Mouse (Mus musculus): Measurements from ENCODE around the gene P4hb. TPM values are rescaled to one million over a fixed set of nuclear protein-coding genes. Genes with fewer than 3 reads are reported as not detected.

Gene P4hb
- total and polyA plus RNA-seq, 2 experiments from 2014 or later = 174 to 208 TPM

GRCm38 (mm10) chr11:120548214-120548613 lies 24.8 kb downstream of the P4hb start:
- H3K4me3 ChIP-seq (ENCODE audit: low read depth, low read length) = peak overlapping the region; percentile 91; the same call in 1 of the 2 replicates
- H3K36me3 ChIP-seq (ENCODE audit: insufficient read depth) = peaks cover 22% of the 10 kb centered on the region
- no peaks in the 10 kb centered on the region for H3K9me3 ChIP-seq (ENCODE audit: low read length)
- no peaks in the 10 kb centered on the region for H3K27me3 ChIP-seq (ENCODE audit: insufficient read depth, low read length)
- peak overlapping the region; percentile 84 for H3K4me2 ChIP-seq (ENCODE audit: low read depth)
- no peak for ATAC-seq
- TF ChIP-seq CTCF (IDR thresholded peaks at IDR 0.05; ENCODE audit: low read depth) = no peak
- DNase-seq = no peak
- WGBS = 88% methylated on average over 3 of the region's 3 CpGs
- H3K9ac ChIP-seq = peak overlapping the region; percentile 90
- H3K4me1 ChIP-seq (ENCODE audit: insufficient read depth) = peaks cover 13% of the 10 kb centered on the region
- H3K27ac ChIP-seq (ENCODE audit: low read depth, low read length) = no peak overlapping the region

GRCm38 (mm10) chr11:120547469-120547868 lies 25.6 kb downstream of the P4hb start:
- H3K27ac ChIP-seq (ENCODE audit: low read depth, low read length) = no peak overlapping the region
- H3K9me3 ChIP-seq (ENCODE audit: low read length) = no peaks in the 10 kb centered on the region
- TF ChIP-seq CTCF (IDR thresholded peaks at IDR 0.05; ENCODE audit: low read depth) = peak; percentile 27; the same call in 1 of the 2 replicates
- no peak overlapping the region for H3K9ac ChIP-seq
- no peak overlapping the region for H3K4me2 ChIP-seq (ENCODE audit: low read depth)
- H3K27me3 ChIP-seq (ENCODE audit: insufficient read depth, low read length) = no peaks in the 10 kb centered on the region
- no peak overlapping the region for H3K4me3 ChIP-seq (ENCODE audit: low read depth, low read length)
- H3K36me3 ChIP-seq (ENCODE audit: insufficient read depth) = peaks cover 30% of the 10 kb centered on the region
- DNase-seq (no peak), ATAC-seq (no peak)
- peaks cover 13% of the 10 kb centered on the region for H3K4me1 ChIP-seq (ENCODE audit: insufficient read depth)
- 57% methylated on average over 2 of the region's 2 CpGs for WGBS

GRCm38 (mm10) chr11:120545964-120546363 lies 27.1 kb downstream of the P4hb start:
- WGBS = 88% methylated on average over 3 of the region's 3 CpGs
- H3K4me1 ChIP-seq (ENCODE audit: insufficient read depth) = peaks cover 13% of the 10 kb centered on the region
- ATAC-seq = no peak
- no peaks in the 10 kb centered on the region for H3K9me3 ChIP-seq (ENCODE audit: low read length)
- TF ChIP-seq CTCF (IDR thresholded peaks at IDR 0.05; ENCODE audit: low read depth) = no peak
- H3K4me3 ChIP-seq (ENCODE audit: low read depth, low read length) = no peak overlapping the region
- no peaks in the 10 kb centered on the region for H3K27me3 ChIP-seq (ENCODE audit: insufficient read depth, low read length)
- H3K9ac ChIP-seq = no peak overlapping the region
- no peak overlapping the region for H3K4me2 ChIP-seq (ENCODE audit: low read depth)
- DNase-seq = no peak
- H3K36me3 ChIP-seq (ENCODE audit: insufficient read depth) = peaks cover 36% of the 10 kb centered on the region
- no peak overlapping the region for H3K27ac ChIP-seq (ENCODE audit: low read depth, low read length)

- Histone ChIP-seq H3K4me2 (ENCODE audit: low read depth) (no peak overlapping the region), H3K36me3 (ENCODE audit: insufficient read depth) (peaks cover 36% of the 10 kb centered on the region), H3K9me3 (ENCODE audit: low read length) (no peaks in the 10 kb centered on the region), H3K4me1 (ENCODE audit: insufficient read depth) (no peaks in the 10 kb centered on the region), H3K27ac (ENCODE audit: low read depth, low read length) (no peak overlapping the region), H3K27me3 (ENCODE audit: insufficient read depth, low read length) (no peaks in the 10 kb centered on the region), H3K9ac (no peak overlapping the region), H3K4me3 (ENCODE audit: low read depth, low read length) (no peak overlapping the region)
- ATAC-seq (no peak), DNase-seq (no peak)
- TF ChIP-seq CTCF (IDR thresholded peaks at IDR 0.05; ENCODE audit: low read depth) = no peak
- WGBS = 93% methylated on average over 6 of the region's 6 CpGs
These were observed 30.7 kb downstream of the P4hb start for GRCm38 (mm10) chr11:120542376-120542775.

GRCm38 (mm10) chr11:120541907-120542306 lies 31.1 kb downstream of the P4hb start:
- WGBS = 40% methylated on average over 4 of the region's 4 CpGs
- DNase-seq (no peak), ATAC-seq (no peak)
- no peaks in the 10 kb centered on the region for H3K27me3 ChIP-seq (ENCODE audit: insufficient read depth, low read length)
- H3K4me2 ChIP-seq (ENCODE audit: low read depth) = no peak overlapping the region
- peak; percentile 53 for TF ChIP-seq CTCF (IDR thresholded peaks at IDR 0.05; ENCODE audit: low read depth)
- no peak overlapping the region for H3K27ac ChIP-seq (ENCODE audit: low read depth, low read length)
- H3K4me3 ChIP-seq (ENCODE audit: low read depth, low read length) = no peak overlapping the region
- H3K9me3 ChIP-seq (ENCODE audit: low read length) = no peaks in the 10 kb centered on the region
- H3K4me1 ChIP-seq (ENCODE audit: insufficient read depth) = no peaks in the 10 kb centered on the region
- no peak overlapping the region for H3K9ac ChIP-seq
- H3K36me3 ChIP-seq (ENCODE audit: insufficient read depth) = peaks cover 36% of the 10 kb centered on the region

GRCm38 (mm10) chr11:120539285-120540014 lies 33.6 kb downstream of the P4hb start:
- Histone ChIP-seq H3K4me3 (ENCODE audit: low read depth, low read length) (no peak overlapping the region), H3K9ac (no peak overlapping the region), H3K4me2 (ENCODE audit: low read depth) (no peak overlapping the region), H3K36me3 (ENCODE audit: insufficient read depth) (peaks cover 25% of the 10 kb centered on the region), H3K27me3 (ENCODE audit: insufficient read depth, low read length) (no peaks in the 10 kb centered on the region), H3K9me3 (ENCODE audit: low read length) (no peaks in the 10 kb centered on the region), H3K27ac (ENCODE audit: low read depth, low read length) (no peak overlapping the region), H3K4me1 (ENCODE audit: insufficient read depth) (no peaks in the 10 kb centered on the region)
- no peak for DNase-seq
- ATAC-seq = peak; percentile 40; the same call in 1 of the 2 replicates
- TF ChIP-seq CTCF (IDR thresholded peaks at IDR 0.05; ENCODE audit: low read depth) = no peak
- WGBS = 27% methylated on average over 10 of the region's 10 CpGs

- DNase-seq (no peak), ATAC-seq (no peak; the same call in 1 of the 2 replicates)
- Histone ChIP-seq H3K4me3 (ENCODE audit: low read depth, low read length) (no peak overlapping the region), H3K9ac (no peak overlapping the region), H3K27ac (ENCODE audit: low read depth, low read length) (no peak overlapping the region), H3K27me3 (ENCODE audit: insufficient read depth, low read length) (no peaks in the 10 kb centered on the region), H3K4me2 (ENCODE audit: low read depth) (no peak overlapping the region), H3K9me3 (ENCODE audit: low read length) (no peaks in the 10 kb centered on the region), H3K4me1 (ENCODE audit: insufficient read depth) (no peaks in the 10 kb centered on the region), H3K36me3 (ENCODE audit: insufficient read depth) (peaks cover 21% of the 10 kb centered on the region)
- 53% methylated on average over 8 of the region's 8 CpGs for WGBS
- no peak for TF ChIP-seq CTCF (IDR thresholded peaks at IDR 0.05; ENCODE audit: low read depth)
These were observed 34.1 kb downstream of the P4hb start for GRCm38 (mm10) chr11:120538955-120539284.
